Mouse (Mus musculus) large intestine, adult 2 months (tissue): ENCODE data around the gene Anxa9. TPM values are rescaled to one million over a fixed set of nuclear protein-coding genes. Genes with fewer than 3 reads are reported as not detected.

Experiments
- DNase-seq: peaks from one replicate; pipeline ENCODE4 v3.0.0-alpha.2; 2012; ENCODE audit warnings: low read depth, low spot score
- WGBS: fragments of 180-500 bp; shearing (Covaris S2); methylation state at CpG from one replicate; pipeline ENCODE4 v1.1.7; 2018; 5-methylcytosine and 5-hydroxymethylcytosine counted together
- polyA plus RNA-seq: library from polyadenylated mRNA; depleted of rRNA; stranded (reverse); fragments of >200 nt; gene quantifications from 2 replicates; pipeline ENCODE4 v1.2.3, GENCODE M21; 2012

The Anxa9 gene
- polyA plus RNA-seq, 1 experiment = 0.84 TPM

GRCm38 (mm10) chr3:95314486-95315093 is 7.6 kb upstream of the Anxa9 start, which contains the start of gene Cers2:
Gene Cers2 (plus strand): TSS chr3:95314791.
- DNase-seq = no peak
- 11% methylated on average over 27 of the region's 27 CpGs for WGBS

- WGBS = 89% methylated on average over 6 of the region's 6 CpGs
- DNase-seq = no peak
Observed at GRCm38 (mm10) chr3:95314075-95314474, 7.1 kb upstream of the Anxa9 start.

- WGBS = 82% methylated on average over 7 of the region's 7 CpGs
- DNase-seq = no peak
Observed at GRCm38 (mm10) chr3:95313476-95313875, 6.5 kb upstream of the Anxa9 start.

GRCm38 (mm10) chr3:95312623-95313022 is 5.6 kb upstream of the Anxa9 start:
- WGBS = 57% methylated on average over 6 of the region's 6 CpGs

GRCm38 (mm10) chr3:95310968-95311882 is 4.2 kb upstream of the Anxa9 start:
- WGBS = 65% methylated on average over 9 of the region's 9 CpGs
- DNase-seq = no peak

More at GRCm38 (mm10) chr3:95312623-95313022, 5.6 kb upstream of the Anxa9 start:
- DNase-seq = no peak

- DNase-seq = no peak
- WGBS = 38% methylated on average over 3 of the region's 3 CpGs
Observed at GRCm38 (mm10) chr3:95310496-95310895, 3.5 kb upstream of the Anxa9 start.

- WGBS = 73% methylated on average over 4 of the region's 4 CpGs
Observed at GRCm38 (mm10) chr3:95306244-95306643, 732 bp downstream of the Anxa9 start.

GRCm38 (mm10) chr3:95301204-95301796 is 5.7 kb downstream of the Anxa9 start:
- 42% methylated on average over 3 of the region's 3 CpGs for WGBS
- DNase-seq = no peak

More at GRCm38 (mm10) chr3:95306244-95306643, 732 bp downstream of the Anxa9 start:
- no peak for DNase-seq

- DNase-seq = no peak
- whole genome bisulfite sequencing = 60% methylated on average over 7 of the region's 7 CpGs
Observed at GRCm38 (mm10) chr3:95298018-95298417, 9.0 kb downstream of the Anxa9 start.

GRCm38 (mm10) chr3:95296103-95296469 is 10.9 kb downstream of the Anxa9 start:
- WGBS = 9% methylated on average over 5 of the region's 5 CpGs
- no peak for DNase-seq

- DNase-seq = no peak
- 71% methylated on average over 11 of the region's 11 CpGs for WGBS
Observed at GRCm38 (mm10) chr3:95295321-95296102, 11.5 kb downstream of the Anxa9 start.

GRCm38 (mm10) chr3:95294718-95295117 is 12.3 kb downstream of the Anxa9 start:
- no peak for DNase-seq
- WGBS = 70% methylated on average over 5 of the region's 5 CpGs

GRCm38 (mm10) chr3:95294316-95294715 is 12.7 kb downstream of the Anxa9 start:
- DNase-seq = no peak
- 60% methylated on average over 7 of the region's 7 CpGs for WGBS

- 48% methylated on average over 11 of the region's 11 CpGs for WGBS
- no peak for DNase-seq
Observed at GRCm38 (mm10) chr3:95293537-95293936, 13.4 kb downstream of the Anxa9 start.

- 89% methylated on average over 2 of the region's 2 CpGs for WGBS
- no peak for DNase-seq
Observed at GRCm38 (mm10) chr3:95292899-95293298, 14.1 kb downstream of the Anxa9 start.

- no peak for DNase-seq
- WGBS = 46% methylated on average over 4 of the region's 4 CpGs
Observed at GRCm38 (mm10) chr3:95291041-95291440, 15.9 kb downstream of the Anxa9 start.

GRCm38 (mm10) chr3:95290156-95290555 is 16.8 kb downstream of the Anxa9 start:
- WGBS = 64% methylated on average over 6 of the region's 6 CpGs
- no peak for DNase-seq

- WGBS = 93% methylated on average over 4 of the region's 4 CpGs
- DNase-seq = no peak
Observed at GRCm38 (mm10) chr3:95289419-95289818, 17.6 kb downstream of the Anxa9 start.

- DNase-seq = no peak
- WGBS = 90% methylated on average over 3 of the region's 3 CpGs
Observed at GRCm38 (mm10) chr3:95287541-95287940, 19.4 kb downstream of the Anxa9 start.

GRCm38 (mm10) chr3:95286510-95286909 is 20.5 kb downstream of the Anxa9 start:
- 74% methylated on average over 7 of the region's 7 CpGs for WGBS
- DNase-seq = no peak
